Mouse (Mus musculus) midbrain, embryonic 15.5 days (tissue): ENCODE results near the gene Clec3b. TPM values are rescaled to one million over a fixed set of nuclear protein-coding genes. Genes with fewer than 3 reads are reported as not detected.

Source experiments
- ATAC-seq: fragments of 200-750 bp; cut with Nextera tagmentation; replicated peaks from 2 replicates; pipeline ENCODE4 v1.8.0; 2017; ENCODE audit warnings: moderate TSS enrichment
- H3K27ac ChIP-seq: fragments of 300-500 bp; sonication (generic); 2 replicates; pipeline ENCODE4 v1.5.1; 2015; ENCODE audit warnings: mild to moderate bottlenecking, inconsistent platforms
- H3K27me3 ChIP-seq: fragments of 300-500 bp; sonication (generic); replicated peaks from 2 replicates; pipeline ENCODE4 v1.6.1; 2015; ENCODE audit warnings: inconsistent platforms
- H3K36me3 ChIP-seq: fragments of 300-500 bp; sonication (generic); replicated peaks from 2 replicates; pipeline ENCODE4 v1.6.1; 2015; ENCODE audit warnings: inconsistent platforms
- H3K4me1 ChIP-seq: fragments of 300-500 bp; sonication (generic); 2 replicates; pipeline ENCODE4 v1.6.1; 2015; ENCODE audit warnings: inconsistent platforms
- H3K4me2 ChIP-seq: fragments of 300-500 bp; sonication (generic); 2 replicates; pipeline ENCODE4 v1.6.1; 2015; ENCODE audit warnings: inconsistent platforms, mild to moderate bottlenecking, moderate library complexity
- H3K4me3 ChIP-seq: fragments of 300-500 bp; sonication (generic); 2 replicates; pipeline ENCODE4 v1.5.1; 2015; ENCODE audit warnings: mild to moderate bottlenecking, inconsistent platforms
- H3K9ac ChIP-seq: fragments of 300-500 bp; sonication (generic); 2 replicates; pipeline ENCODE4 v1.6.1; 2015; ENCODE audit warnings: mild to moderate bottlenecking, inconsistent platforms
- H3K9me3 ChIP-seq: fragments of 300-500 bp; sonication (generic); 2 replicates; pipeline ENCODE4 v1.6.1; 2016; ENCODE audit warnings: inconsistent platforms
- WGBS: fragments of 180-500 bp; shearing (Covaris S2); methylation state at CpG from one replicate; pipeline ENCODE4 v1.1.7; 2015; ENCODE audit warnings: mixed read lengths; 5-methylcytosine and 5-hydroxymethylcytosine counted together
- polyA plus RNA-seq: library from polyadenylated mRNA; unstranded; fragments of >200 nt; fragmentation: Nextera tagmentation; extraction: Ambion mirVana; gene quantifications from 2 replicates; pipeline ENCODE4 v1.2.1, GENCODE M21; 2015

Clec3b gene
- polyA plus RNA-seq, result 1.5 and 3.1 TPM in 2 replicates

DNA sequence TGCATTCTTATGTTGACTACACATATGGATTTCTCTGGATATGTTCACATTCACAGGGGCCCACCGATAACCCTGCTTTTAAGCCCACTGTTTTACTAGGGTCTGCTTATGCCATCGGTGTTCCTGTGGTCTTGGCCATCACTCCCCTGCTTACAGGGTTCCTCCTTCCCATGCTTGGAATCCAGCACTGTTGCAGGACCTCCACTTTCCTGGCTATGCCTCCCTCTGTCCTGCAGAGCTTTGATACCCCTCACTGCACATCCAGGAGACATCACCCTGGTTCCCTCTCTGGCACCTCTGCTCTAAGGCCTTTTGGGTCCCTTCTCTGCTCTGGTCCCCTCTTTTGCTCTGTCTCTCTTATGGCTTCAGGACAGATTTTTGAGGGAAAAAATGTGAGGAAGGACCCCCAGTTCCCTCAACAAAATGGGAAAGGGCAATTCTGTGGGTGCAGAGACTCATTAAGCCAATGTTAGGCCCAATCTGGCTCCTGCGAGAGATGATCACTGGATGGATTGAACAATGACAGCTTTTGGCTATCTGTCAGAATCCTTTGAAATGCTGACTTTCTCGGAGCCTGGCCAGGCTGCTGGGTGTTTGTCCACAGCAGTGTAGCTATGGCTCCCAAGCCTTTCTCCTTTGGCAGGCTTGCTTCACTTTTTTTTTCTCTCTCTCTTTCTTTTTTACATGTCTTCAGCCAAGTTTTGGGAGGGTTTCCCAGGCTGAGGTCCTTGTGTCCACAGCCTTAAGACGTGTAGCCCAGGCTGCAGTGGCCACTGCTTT is at the start of gene Clec3b:
Gene Clec3b (plus strand): TSS at position 706 of the 780 bp plus-strand sequence.
- ATAC-seq, result no peak
- Histone ChIP-seq H3K9me3 (no peaks in the 10 kb centered on the region), H3K9ac (no peak within 1 kb of the TSS), H3K4me2 (no peak within 1 kb of the TSS), H3K27ac (no peak within 1 kb of the TSS), H3K36me3 (no peaks in the 10 kb centered on the region), H3K4me1 (no peaks in the 10 kb centered on the region), H3K27me3 (no peaks in the 10 kb centered on the region), H3K4me3 (no peak within 1 kb of the TSS)
- WGBS, result 83% methylated on average over 5 of the region's 5 CpGs

DNA sequence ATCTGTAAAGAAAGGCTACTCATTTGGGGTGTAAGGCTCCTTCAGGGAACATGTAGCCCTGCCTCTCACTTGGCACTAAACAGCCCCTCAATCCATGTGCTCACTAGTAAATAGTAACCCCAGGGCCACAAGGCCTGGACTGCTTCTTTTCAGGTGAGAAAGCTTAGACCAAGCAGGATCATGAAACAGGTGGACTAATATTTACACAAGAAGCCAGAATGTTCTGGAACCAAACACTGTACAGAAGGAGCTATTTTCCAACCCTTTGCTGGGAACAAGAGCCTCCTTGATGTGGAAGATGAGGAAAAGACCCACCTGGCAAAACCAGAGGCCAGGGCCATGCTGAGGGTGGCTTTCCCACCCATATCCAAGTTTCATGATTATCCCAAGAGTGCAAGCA is 47.3 kb upstream of the Clec3b start:
- Histone ChIP-seq H3K4me2 (no peak overlapping the region), H3K27me3 (no peaks in the 10 kb centered on the region), H3K36me3 (peaks cover 16% of the 10 kb centered on the region; the same call in 1 of the 2 replicates), H3K4me3 (no peak overlapping the region), H3K9ac (no peak overlapping the region), H3K27ac (no peak overlapping the region), H3K9me3 (no peaks in the 10 kb centered on the region), H3K4me1 (no peaks in the 10 kb centered on the region)
- no peak for ATAC-seq

DNA sequence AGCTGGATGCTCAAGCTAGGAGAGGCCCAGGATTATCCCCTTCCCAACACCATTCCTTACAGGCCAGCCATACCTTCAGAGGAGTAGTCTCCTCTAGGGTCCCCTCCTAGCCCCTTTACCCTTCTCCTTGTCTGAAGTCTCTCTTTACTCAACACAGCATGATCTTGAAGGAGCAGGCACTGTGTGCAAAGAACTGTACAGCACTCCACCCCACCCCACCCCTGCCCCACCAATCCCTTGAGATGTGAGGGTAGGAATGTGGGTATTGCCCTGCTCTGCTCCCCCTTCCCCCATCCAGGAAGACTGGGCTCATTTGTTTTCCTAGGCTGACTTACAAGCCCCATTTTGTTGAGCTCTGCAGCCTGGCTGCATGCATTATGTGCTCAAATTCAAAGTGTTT is 46.4 kb upstream of the Clec3b start:
- H3K36me3 ChIP-seq, result peaks cover 10% of the 10 kb centered on the region; the same call in 1 of the 2 replicates
- H3K4me2 ChIP-seq, result no peak overlapping the region
- no peaks in the 10 kb centered on the region for H3K4me1 ChIP-seq
- H3K27ac ChIP-seq, result no peak overlapping the region
- no peaks in the 10 kb centered on the region for H3K9me3 ChIP-seq
- no peak for ATAC-seq
- H3K4me3 ChIP-seq, result no peak overlapping the region
- no peak overlapping the region for H3K9ac ChIP-seq
- no peaks in the 10 kb centered on the region for H3K27me3 ChIP-seq

DNA sequence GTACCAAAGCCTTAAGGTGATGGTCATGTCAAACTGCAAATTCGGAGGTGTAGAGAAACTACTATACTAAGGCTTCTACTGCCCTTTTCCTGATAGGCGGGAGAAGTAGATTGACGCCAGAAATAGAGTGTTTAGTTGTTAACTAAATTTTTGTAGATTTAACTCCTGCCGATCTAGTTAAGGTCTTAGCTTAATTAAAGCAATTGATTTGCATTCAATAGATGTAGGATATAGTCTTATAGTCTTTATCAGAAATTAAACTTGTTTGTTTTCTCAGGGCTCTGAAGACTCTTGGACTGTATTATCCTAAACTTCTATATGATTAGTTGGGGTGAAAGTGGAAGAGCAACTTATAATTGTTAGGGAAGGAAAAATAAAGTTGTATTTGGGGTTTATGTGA is 43.6 kb upstream of the Clec3b start:
- Histone ChIP-seq H3K4me1 (peaks cover 11% of the 10 kb centered on the region), H3K9ac (no peak overlapping the region), H3K4me2 (no peak overlapping the region), H3K9me3 (no peaks in the 10 kb centered on the region), H3K36me3 (0 out of 2 replicates have a peak, but pooled peaks cover 3% of the 10 kb centered on the region), H3K4me3 (no peak overlapping the region), H3K27me3 (no peaks in the 10 kb centered on the region), H3K27ac (no peak overlapping the region)
- no peak for ATAC-seq
- WGBS, result 92% methylated on average over 4 of the region's 4 CpGs

DNA sequence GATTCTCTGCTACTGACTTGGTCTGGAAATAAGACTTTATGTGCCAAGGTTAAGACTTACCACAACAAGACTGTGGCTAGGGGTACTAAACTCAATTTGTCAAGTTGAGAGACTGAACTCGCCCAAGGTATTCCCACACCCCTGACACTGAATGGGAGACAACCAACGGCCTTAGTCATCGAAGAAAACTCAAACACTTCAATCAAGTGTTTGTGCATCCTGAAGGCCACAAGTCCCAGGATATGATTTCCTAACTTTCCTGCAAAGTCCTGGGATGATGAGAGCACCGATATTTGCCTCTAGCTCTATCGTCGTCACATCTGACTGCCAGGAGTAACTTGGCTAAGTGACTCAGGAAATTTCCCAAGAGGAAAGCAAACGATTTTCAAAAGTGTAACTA is 41.6 kb upstream of the Clec3b start:
- Histone ChIP-seq H3K27ac (no peak overlapping the region), H3K4me1 (peaks cover 20% of the 10 kb centered on the region), H3K27me3 (no peaks in the 10 kb centered on the region), H3K36me3 (0 out of 2 replicates have a peak, but pooled peaks cover 3% of the 10 kb centered on the region), H3K9me3 (no peaks in the 10 kb centered on the region), H3K4me3 (no peak overlapping the region), H3K9ac (no peak overlapping the region), H3K4me2 (no peak overlapping the region)
- 89% methylated on average over 7 of the region's 7 CpGs for WGBS
- no peak for ATAC-seq

DNA sequence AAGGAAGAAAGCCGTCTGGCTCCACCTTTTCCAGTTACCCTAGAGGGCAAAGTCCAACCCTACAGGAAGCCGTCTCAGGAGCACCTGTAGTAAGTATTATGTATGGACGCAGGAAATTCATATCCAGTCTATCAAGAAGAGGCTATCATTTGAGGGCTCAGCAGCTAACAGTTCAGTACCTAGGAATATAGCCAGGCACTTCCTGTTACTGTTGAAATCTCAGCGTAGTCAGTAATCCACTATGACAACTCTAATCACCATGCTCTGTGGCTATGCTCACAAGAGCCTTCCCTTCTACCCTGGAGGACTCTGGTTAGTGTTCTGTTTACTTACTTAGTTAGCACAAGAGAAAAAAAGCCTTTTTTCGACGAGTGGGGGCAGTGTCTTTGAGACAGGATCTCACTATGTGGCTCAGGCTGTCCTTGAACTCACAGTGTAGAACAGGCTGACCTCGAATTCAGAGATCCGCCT is 39.0 kb upstream of the Clec3b start:
- WGBS, result 66% methylated on average over 8 of the region's 8 CpGs
- peaks cover 22% of the 10 kb centered on the region for H3K4me1 ChIP-seq
- H3K9ac ChIP-seq, result no peak overlapping the region; the same call in 1 of the 2 replicates
- H3K4me3 ChIP-seq, result peak overlapping the region; percentile 81
- H3K27me3 ChIP-seq, result no peaks in the 10 kb centered on the region
- H3K9me3 ChIP-seq, result no peaks in the 10 kb centered on the region
- H3K27ac ChIP-seq, result no peak overlapping the region
- ATAC-seq, result no peak
- H3K36me3 ChIP-seq, result 0 out of 2 replicates have a peak, but pooled peaks cover 2% of the 10 kb centered on the region
- peak overlapping the region; percentile 93 for H3K4me2 ChIP-seq

DNA sequence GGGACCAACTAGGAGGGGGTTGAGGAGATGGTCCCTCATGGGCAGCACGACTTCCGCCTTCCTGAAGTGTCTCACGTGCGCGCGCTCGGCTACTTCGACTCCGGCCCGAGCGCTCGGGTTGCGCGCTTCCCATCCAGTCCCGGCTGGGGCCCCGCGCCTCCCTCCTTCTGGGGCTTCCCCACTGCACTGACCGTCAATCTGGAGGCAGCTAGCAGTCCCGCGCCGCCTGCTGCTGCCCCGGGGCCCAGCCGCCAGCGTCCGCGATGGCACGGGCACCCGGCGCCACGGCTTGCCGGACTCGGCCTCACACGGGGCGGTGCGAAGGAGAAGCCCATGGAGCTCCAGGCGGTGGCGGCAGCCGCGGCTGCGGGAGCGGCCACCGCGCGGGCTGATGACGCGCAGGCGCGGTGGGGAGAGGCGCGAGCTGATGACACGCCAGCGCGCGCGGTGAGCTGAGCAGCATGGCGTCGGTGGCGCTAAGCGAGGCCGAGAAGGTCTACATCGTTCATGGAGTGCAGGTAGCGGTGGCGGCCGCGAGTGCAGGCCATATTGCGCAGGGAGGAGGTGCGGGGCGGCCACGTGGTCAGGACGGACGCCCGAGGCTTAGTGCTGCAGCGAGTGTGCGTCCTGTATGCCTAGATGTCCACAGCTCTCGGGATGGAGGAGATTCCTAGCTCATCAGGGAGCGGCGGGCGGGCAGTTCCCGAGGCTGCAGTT is 37.8 kb upstream of the Clec3b start, which contains the start of the genes Zdhhc3 and Exosc7:
Gene Zdhhc3 (minus strand): TSS at position 401 of the 717 bp plus-strand sequence.
Gene Exosc7 (plus strand): TSS at position 411 of the 717 bp plus-strand sequence.
- Histone ChIP-seq H3K4me1 (peaks cover 22% of the 10 kb centered on the region), H3K27me3 (no peaks in the 10 kb centered on the region), H3K4me3 (peak within 1 kb of the TSS; percentile 81), H3K36me3 (0 out of 2 replicates have a peak, but pooled peaks cover 4% of the 10 kb centered on the region), H3K4me2 (peak within 1 kb of the TSS; percentile 93), H3K27ac (peak within 1 kb of the TSS; percentile 96), H3K9me3 (no peaks in the 10 kb centered on the region), H3K9ac (peak within 1 kb of the TSS; percentile 93)
- peak; percentile 96 for ATAC-seq
- WGBS, result under 1% methylated on average over 79 of the region's 79 CpGs

DNA sequence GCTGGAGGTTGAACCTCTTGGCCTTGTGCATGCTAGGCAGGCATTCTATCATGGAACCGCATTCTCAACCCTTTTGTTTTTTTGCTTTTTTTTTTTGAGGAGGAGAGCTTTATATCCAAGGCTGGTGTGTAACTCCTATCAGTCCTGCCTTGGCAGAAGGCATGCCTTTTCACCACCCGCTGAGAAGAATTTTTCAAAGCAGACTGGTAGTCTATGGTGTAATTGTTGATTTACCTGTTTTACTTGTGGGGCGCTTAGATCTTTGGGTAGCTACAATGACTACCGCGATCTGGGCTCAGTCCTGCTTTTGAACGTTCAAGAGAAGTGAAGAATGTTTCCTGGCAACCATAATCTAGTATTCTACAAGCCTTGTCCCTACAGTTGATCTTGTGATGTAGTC is 36.8 kb upstream of the Clec3b start:
- Histone ChIP-seq H3K4me3 (peak overlapping the region; percentile 81), H3K9ac (peak overlapping the region; percentile 93), H3K4me1 (peaks cover 22% of the 10 kb centered on the region), H3K27me3 (no peaks in the 10 kb centered on the region), H3K36me3 (peaks cover 4% of the 10 kb centered on the region; the same call in 1 of the 2 replicates), H3K4me2 (peak overlapping the region; percentile 93), H3K9me3 (no peaks in the 10 kb centered on the region), H3K27ac (peak overlapping the region; percentile 96)
- WGBS, result 64% methylated on average over 6 of the region's 6 CpGs
- no peak for ATAC-seq

DNA sequence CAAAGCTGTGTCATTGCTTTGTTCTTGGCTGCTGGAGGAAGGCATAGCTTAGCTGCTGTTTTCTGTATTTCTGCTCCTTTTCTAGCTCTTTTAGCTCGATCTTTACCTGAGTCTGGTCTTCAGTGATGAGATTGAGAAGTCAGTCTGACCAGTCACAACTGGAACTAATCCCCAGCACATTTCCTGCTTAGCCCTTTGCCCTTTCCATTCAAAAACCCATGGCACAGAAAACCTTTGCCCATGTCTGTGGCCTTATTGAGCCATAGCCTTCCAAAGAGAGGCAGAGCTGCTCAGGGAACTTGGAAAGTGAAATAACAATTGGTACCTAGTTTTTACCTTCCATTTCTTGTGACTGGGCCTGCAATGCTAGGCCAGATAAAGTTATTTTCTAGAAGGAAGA is 35.2 kb upstream of the Clec3b start:
- H3K27ac ChIP-seq, result no peak overlapping the region
- 91% methylated on average over 1 of the region's 1 CpGs for WGBS
- no peaks in the 10 kb centered on the region for H3K27me3 ChIP-seq
- H3K9ac ChIP-seq, result no peak overlapping the region
- ATAC-seq, result no peak
- H3K9me3 ChIP-seq, result no peaks in the 10 kb centered on the region
- peaks cover 22% of the 10 kb centered on the region for H3K4me1 ChIP-seq
- H3K36me3 ChIP-seq, result peaks cover 20% of the 10 kb centered on the region
- no peak overlapping the region for H3K4me3 ChIP-seq
- H3K4me2 ChIP-seq, result no peak overlapping the region

DNA sequence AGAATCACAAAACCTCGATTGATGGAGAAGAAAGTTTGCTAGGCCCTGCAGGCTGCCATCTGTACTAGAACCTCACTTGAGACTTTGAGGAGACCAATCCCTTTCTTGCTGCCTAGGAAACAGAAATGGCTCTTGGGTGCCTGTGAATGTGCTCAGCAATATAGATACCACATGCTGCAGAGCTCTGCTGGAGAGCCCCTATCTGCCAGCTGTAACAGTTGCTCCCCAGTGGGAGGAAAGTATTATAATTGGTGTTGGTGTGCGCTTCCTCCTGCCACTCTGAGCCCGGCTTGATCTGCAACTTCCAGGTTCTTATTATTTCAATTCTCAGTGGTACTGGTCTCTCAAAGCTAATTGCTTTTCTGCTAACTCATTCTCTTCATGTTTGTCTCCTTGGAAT is 27.7 kb upstream of the Clec3b start:
- no peak overlapping the region for H3K27ac ChIP-seq
- H3K4me1 ChIP-seq, result no peaks in the 10 kb centered on the region
- WGBS, result 93% methylated on average over 3 of the region's 3 CpGs
- no peaks in the 10 kb centered on the region for H3K9me3 ChIP-seq
- peaks cover 38% of the 10 kb centered on the region for H3K36me3 ChIP-seq
- no peaks in the 10 kb centered on the region for H3K27me3 ChIP-seq
- H3K4me2 ChIP-seq, result no peak overlapping the region
- H3K4me3 ChIP-seq, result no peak overlapping the region
- no peak overlapping the region for H3K9ac ChIP-seq
- ATAC-seq, result no peak

DNA sequence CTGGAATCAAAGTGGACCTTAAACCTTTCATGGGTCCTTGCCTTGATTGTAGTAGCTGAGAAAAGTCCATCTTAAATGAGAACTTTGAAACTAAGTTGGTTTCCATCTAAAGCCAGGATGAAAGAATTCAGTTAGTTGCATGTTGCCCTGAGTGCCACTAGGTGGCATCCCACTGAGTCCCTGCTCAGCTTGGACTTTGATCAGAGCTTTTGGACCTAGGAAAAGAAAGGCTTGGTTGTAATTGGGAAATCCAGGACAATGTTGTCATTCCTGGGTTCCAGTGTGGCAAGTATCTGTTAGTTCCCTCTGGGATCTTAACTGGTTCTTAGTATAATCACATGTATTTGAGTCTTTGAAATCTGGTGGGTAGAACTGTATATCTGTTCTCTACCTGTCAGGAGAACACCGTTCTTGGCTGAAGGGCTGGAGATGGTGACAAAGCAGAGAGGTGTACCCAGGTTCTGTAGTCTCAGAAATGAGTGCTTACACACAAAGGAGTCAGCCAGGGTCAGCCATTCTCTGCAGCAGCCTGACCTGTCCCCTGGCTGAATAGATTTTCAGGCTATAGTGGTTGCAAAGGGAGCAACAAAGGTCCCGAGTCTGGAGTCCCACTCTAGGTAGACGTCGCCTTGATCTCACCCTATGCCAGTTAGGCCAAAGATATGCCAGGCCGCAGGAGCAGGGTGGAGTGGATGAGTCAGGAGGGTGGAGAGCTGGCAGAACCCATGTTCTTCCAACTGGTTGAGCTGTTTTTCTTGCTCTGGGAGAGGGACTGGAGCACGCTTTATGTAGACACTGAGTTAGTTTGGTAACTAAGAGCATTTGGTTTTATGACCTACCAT is 27.0 kb upstream of the Clec3b start:
- H3K9me3 ChIP-seq, result no peaks in the 10 kb centered on the region
- H3K27me3 ChIP-seq, result no peaks in the 10 kb centered on the region
- no peak overlapping the region for H3K4me3 ChIP-seq
- no peak for ATAC-seq
- no peak overlapping the region for H3K27ac ChIP-seq
- WGBS, result 95% methylated on average over 6 of the region's 6 CpGs
- no peak overlapping the region for H3K4me2 ChIP-seq
- no peak overlapping the region for H3K9ac ChIP-seq
- peaks cover 45% of the 10 kb centered on the region for H3K36me3 ChIP-seq
- no peaks in the 10 kb centered on the region for H3K4me1 ChIP-seq
